Mouse (Mus musculus) heart, embryonic 11.5 days (tissue): ENCODE data around the gene Sdc1. TPM values are rescaled to one million over a fixed set of nuclear protein-coding genes. Genes with fewer than 3 reads are reported as not detected.

Source experiments
- ATAC-seq: fragments of 200-750 bp; cut with Nextera tagmentation; replicated peaks from 2 replicates; pipeline ENCODE4 v1.8.0; 2017; ENCODE audit warnings: moderate library complexity; ENCODE audit not compliant: insufficient number of reproducible peaks, low FRiP score, low TSS enrichment
- H3K27ac ChIP-seq: fragments of 300-500 bp; sonication (generic); 2 replicates; pipeline ENCODE4 v1.5.1; 2014; ENCODE audit warnings: mild to moderate bottlenecking, low read depth, low read length
- H3K27me3 ChIP-seq: fragments of 300-500 bp; sonication (generic); 2 replicates; pipeline ENCODE4 v1.6.1; 2014; ENCODE audit warnings: mild to moderate bottlenecking, low read length, mixed read lengths; ENCODE audit not compliant: control insufficient read depth, insufficient read depth
- H3K36me3 ChIP-seq: fragments of 300-500 bp; sonication (generic); 2 replicates; pipeline ENCODE4 v1.6.1; 2014; ENCODE audit warnings: mild to moderate bottlenecking, low read length, moderate library complexity, mixed read lengths; ENCODE audit not compliant: control insufficient read depth, insufficient read depth
- H3K4me1 ChIP-seq: fragments of 300-500 bp; sonication (generic); 2 replicates; pipeline ENCODE4 v1.6.1; 2014; ENCODE audit warnings: low read length; ENCODE audit not compliant: control insufficient read depth, insufficient read depth
- H3K4me2 ChIP-seq: fragments of 300-500 bp; sonication (generic); 2 replicates; pipeline ENCODE4 v1.6.1; 2014; ENCODE audit warnings: mild to moderate bottlenecking, moderate library complexity
- H3K4me3 ChIP-seq: fragments of 300-500 bp; sonication (generic); 2 replicates; pipeline ENCODE4 v1.5.1; 2014; ENCODE audit warnings: low read depth, low read length
- H3K9ac ChIP-seq: fragments of 300-500 bp; sonication (generic); 2 replicates; pipeline ENCODE4 v1.6.1; 2014; ENCODE audit warnings: mild to moderate bottlenecking, low read depth, low read length, moderate library complexity
- H3K9me3 ChIP-seq: fragments of 300-500 bp; sonication (generic); replicated peaks from 2 replicates; pipeline ENCODE4 v1.6.1; 2016; ENCODE audit warnings: low read length; ENCODE audit not compliant: control insufficient read depth
- WGBS: fragments of 180-500 bp; shearing (Covaris S2); extraction: QIAGEN DNeasy Blood & Tissue Kit; methylation state at CpG from one replicate; pipeline ENCODE4 v1.1.7; 2014; ENCODE audit not compliant: insufficient replicate concordance; 5-methylcytosine and 5-hydroxymethylcytosine counted together
- polyA plus RNA-seq: library from polyadenylated mRNA; unstranded; fragments of >200 nt; fragmentation: Nextera tagmentation; extraction: Ambion mirVana; gene quantifications from 2 replicates; pipeline ENCODE4 v1.2.1, GENCODE M21; 2014

The Sdc1 gene
- polyA plus RNA-seq, 1 experiment from 2014 or later = 28.5 TPM

- Histone ChIP-seq H3K4me3 (no peak overlapping the region), H3K27ac (no peak overlapping the region), H3K36me3 (no peaks in the 10 kb centered on the region), H3K27me3 (no peaks in the 10 kb centered on the region), H3K4me2 (no peak overlapping the region), H3K9ac (no peak overlapping the region), H3K9me3 (no peaks in the 10 kb centered on the region), H3K4me1 (peaks cover 11% of the 10 kb centered on the region)
- no peak for ATAC-seq
- WGBS = 88% methylated on average over 12 of the region's 12 CpGs
Measured at GRCm38 (mm10) chr12:8786984-8787730, 16.0 kb downstream of the Sdc1 start.

GRCm38 (mm10) chr12:8788469-8788868 is 17.3 kb downstream of the Sdc1 start:
- H3K27ac ChIP-seq = no peak overlapping the region
- H3K9me3 ChIP-seq = no peaks in the 10 kb centered on the region
- no peaks in the 10 kb centered on the region for H3K36me3 ChIP-seq
- H3K4me3 ChIP-seq = no peak overlapping the region
- WGBS = 62% methylated on average over 3 of the region's 3 CpGs
- no peak overlapping the region for H3K9ac ChIP-seq
- H3K27me3 ChIP-seq = no peaks in the 10 kb centered on the region
- no peak overlapping the region for H3K4me2 ChIP-seq
- H3K4me1 ChIP-seq = peaks cover 11% of the 10 kb centered on the region
- no peak for ATAC-seq

GRCm38 (mm10) chr12:8790615-8791014 is 19.5 kb downstream of the Sdc1 start:
- no peak overlapping the region for H3K4me2 ChIP-seq
- no peak overlapping the region for H3K9ac ChIP-seq
- H3K9me3 ChIP-seq = 0 out of 2 replicates have a peak, but pooled peaks cover 2% of the 10 kb centered on the region
- no peaks in the 10 kb centered on the region for H3K27me3 ChIP-seq
- peaks cover 1% of the 10 kb centered on the region; the same call in 1 of the 2 replicates for H3K4me1 ChIP-seq
- H3K36me3 ChIP-seq = no peaks in the 10 kb centered on the region
- WGBS = 85% methylated on average over 12 of the region's 12 CpGs
- no peak for ATAC-seq
- H3K4me3 ChIP-seq = no peak overlapping the region
- H3K27ac ChIP-seq = no peak overlapping the region

- 0 out of 2 replicates have a peak, but pooled peaks cover 2% of the 10 kb centered on the region for H3K9me3 ChIP-seq
- no peak overlapping the region for H3K9ac ChIP-seq
- no peak overlapping the region for H3K27ac ChIP-seq
- no peaks in the 10 kb centered on the region for H3K36me3 ChIP-seq
- no peaks in the 10 kb centered on the region for H3K4me1 ChIP-seq
- no peak overlapping the region for H3K4me2 ChIP-seq
- H3K27me3 ChIP-seq = no peaks in the 10 kb centered on the region
- H3K4me3 ChIP-seq = no peak overlapping the region
- WGBS = 81% methylated on average over 2 of the region's 2 CpGs
- no peak for ATAC-seq
Measured at GRCm38 (mm10) chr12:8793410-8794051, 22.4 kb downstream of the Sdc1 start.

GRCm38 (mm10) chr12:8797936-8798335 is 26.8 kb downstream of the Sdc1 start:
- Histone ChIP-seq H3K27ac (no peak overlapping the region), H3K4me1 (no peaks in the 10 kb centered on the region; the same call in 1 of the 2 replicates), H3K36me3 (no peaks in the 10 kb centered on the region), H3K27me3 (no peaks in the 10 kb centered on the region), H3K4me3 (no peak overlapping the region), H3K9me3 (0 out of 2 replicates have a peak, but pooled peaks cover 2% of the 10 kb centered on the region), H3K9ac (no peak overlapping the region), H3K4me2 (no peak overlapping the region)
- WGBS = 87% methylated on average over 7 of the region's 7 CpGs
- no peak for ATAC-seq

GRCm38 (mm10) chr12:8798486-8799020 is 27.4 kb downstream of the Sdc1 start:
- ATAC-seq = no peak

GRCm38 (mm10) chr12:8803421-8804076 is 32.4 kb downstream of the Sdc1 start:
- Histone ChIP-seq H3K9me3 (no peaks in the 10 kb centered on the region), H3K4me3 (no peak overlapping the region), H3K36me3 (no peaks in the 10 kb centered on the region), H3K9ac (no peak overlapping the region), H3K4me2 (no peak overlapping the region), H3K27me3 (no peaks in the 10 kb centered on the region), H3K27ac (no peak overlapping the region), H3K4me1 (no peaks in the 10 kb centered on the region; the same call in 1 of the 2 replicates)
- no peak for ATAC-seq
- 51% methylated on average over 8 of the region's 10 CpGs for WGBS

More at GRCm38 (mm10) chr12:8798486-8799020, 27.4 kb downstream of the Sdc1 start:
- Histone ChIP-seq H3K36me3 (no peaks in the 10 kb centered on the region), H3K27me3 (no peaks in the 10 kb centered on the region), H3K27ac (0 out of 2 replicates have a peak overlapping the region, but pooled peaks have one; percentile 22), H3K9me3 (0 out of 2 replicates have a peak, but pooled peaks cover 2% of the 10 kb centered on the region), H3K4me3 (no peak overlapping the region), H3K4me1 (no peaks in the 10 kb centered on the region; the same call in 1 of the 2 replicates), H3K9ac (no peak overlapping the region), H3K4me2 (no peak overlapping the region)
- 47% methylated on average over 9 of the region's 9 CpGs for WGBS

GRCm38 (mm10) chr12:8804077-8804456 is 32.9 kb downstream of the Sdc1 start:
- WGBS = 80% methylated on average over 3 of the region's 3 CpGs
- Histone ChIP-seq H3K9me3 (no peaks in the 10 kb centered on the region), H3K36me3 (no peaks in the 10 kb centered on the region), H3K9ac (no peak overlapping the region), H3K4me3 (no peak overlapping the region), H3K4me1 (no peaks in the 10 kb centered on the region; the same call in 1 of the 2 replicates), H3K27me3 (no peaks in the 10 kb centered on the region), H3K4me2 (no peak overlapping the region), H3K27ac (no peak overlapping the region)
- ATAC-seq = no peak
